Mouse (Mus musculus): ENCODE measurements at regions not wholly inside any gene's neighbourhood (a gene's known extent, or its start where the extent isn't known, plus 50 kb on each side); places are given as distances from the start of the nearest gene placed in this dataset.

DNA sequence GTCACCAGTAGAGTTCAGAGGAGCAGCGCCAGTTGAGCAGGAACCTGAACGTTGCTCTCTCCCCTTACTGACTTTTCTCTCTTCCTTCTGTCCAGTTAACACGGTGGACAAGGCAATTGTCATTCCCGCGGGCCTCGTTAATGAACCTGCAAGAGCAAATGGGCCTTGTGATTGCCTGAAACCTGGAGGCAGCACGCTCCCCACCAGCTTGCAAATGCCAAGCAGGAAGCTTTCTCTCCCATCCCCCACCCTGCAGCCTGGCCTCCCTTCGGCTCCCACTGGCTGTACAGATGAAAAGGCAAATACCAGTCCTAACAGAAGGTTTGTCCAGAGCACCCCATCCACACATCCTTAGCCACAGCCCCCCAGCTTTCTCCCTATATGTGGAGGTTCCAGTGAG is 298.3 kb downstream of the Bcor start:
- H3K27ac ChIP-seq (replicated peaks), result no peak overlapping the region

DNA sequence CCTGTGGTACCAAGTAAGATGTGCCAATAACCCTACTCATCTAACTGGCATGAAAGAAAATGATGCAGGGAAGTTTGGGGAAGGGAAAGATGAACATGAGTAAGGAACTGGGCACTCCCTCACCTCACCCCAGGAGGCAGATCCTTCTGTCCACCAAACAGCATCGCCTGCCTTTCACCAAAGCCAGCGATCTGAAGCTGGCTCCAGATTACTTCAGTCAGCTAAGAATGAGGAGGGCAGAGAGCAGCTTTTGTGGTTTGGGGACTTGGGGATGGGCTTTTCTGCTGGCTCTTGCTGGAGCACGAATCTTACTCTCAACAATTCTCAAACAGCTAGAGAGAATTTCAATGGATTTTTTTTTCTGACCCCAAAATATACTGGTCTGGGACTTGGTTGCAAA is 297.0 kb downstream of the Bcor start:
- Histone ChIP-seq H3K27ac (replicated peaks) (no peak overlapping the region), H3K4me1 (peaks cover 17% of the 10 kb centered on the region), H3K36me3 (replicated peaks) (no peaks in the 10 kb centered on the region), H3K9me3 (no peaks in the 10 kb centered on the region), H3K27me3 (replicated peaks; ENCODE audit: low read depth, poor library complexity, severe bottlenecking) (peaks cover 98% of the 10 kb centered on the region), H3K4me3 (no peak overlapping the region)
- 28% methylated on average over 3 of the region's 3 CpGs for WGBS
- DNase-seq (ENCODE audit: low spot score), result no peak

More for the DNA sequence above, 298.3 kb downstream of the Bcor start:
- Histone ChIP-seq H3K36me3 (replicated peaks) (no peaks in the 10 kb centered on the region), H3K27me3 (replicated peaks; ENCODE audit: low read depth, poor library complexity, severe bottlenecking) (peaks cover 100% of the 10 kb centered on the region), H3K9me3 (no peaks in the 10 kb centered on the region), H3K4me3 (no peak overlapping the region), H3K4me1 (peaks cover 17% of the 10 kb centered on the region)
- WGBS, result 20% methylated on average over 8 of the region's 8 CpGs
- peak; percentile 41 for DNase-seq (ENCODE audit: low spot score)

DNA sequence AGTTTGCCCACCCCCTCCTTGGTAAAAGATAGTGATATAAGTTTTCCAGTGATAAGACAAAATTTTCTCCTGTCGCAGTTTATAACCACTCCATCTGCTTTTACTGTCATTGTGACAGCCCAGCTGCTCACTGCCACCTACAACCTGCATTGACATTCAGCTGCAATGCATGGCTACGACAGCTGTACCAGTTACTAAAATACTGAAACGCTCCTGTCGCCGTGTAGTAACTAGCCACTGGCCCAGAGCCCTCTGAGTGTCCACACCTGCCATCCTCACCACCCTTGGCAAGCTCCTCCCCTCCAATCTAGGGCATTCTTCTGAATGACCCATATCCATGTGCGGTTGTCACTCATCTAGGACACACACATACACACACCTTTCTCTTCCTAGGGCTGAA is 286.2 kb downstream of the Bcor start:
- H3K4me1 ChIP-seq, result no peaks in the 10 kb centered on the region
- H3K27ac ChIP-seq (replicated peaks), result no peak overlapping the region
- peaks cover 77% of the 10 kb centered on the region for H3K27me3 ChIP-seq (replicated peaks; ENCODE audit: low read depth, poor library complexity, severe bottlenecking)
- no peaks in the 10 kb centered on the region for H3K9me3 ChIP-seq
- H3K4me3 ChIP-seq, result no peak overlapping the region
- DNase-seq (ENCODE audit: low spot score), result no peak
- 89% methylated on average over 6 of the region's 6 CpGs for WGBS
- H3K36me3 ChIP-seq (replicated peaks), result no peaks in the 10 kb centered on the region

DNA sequence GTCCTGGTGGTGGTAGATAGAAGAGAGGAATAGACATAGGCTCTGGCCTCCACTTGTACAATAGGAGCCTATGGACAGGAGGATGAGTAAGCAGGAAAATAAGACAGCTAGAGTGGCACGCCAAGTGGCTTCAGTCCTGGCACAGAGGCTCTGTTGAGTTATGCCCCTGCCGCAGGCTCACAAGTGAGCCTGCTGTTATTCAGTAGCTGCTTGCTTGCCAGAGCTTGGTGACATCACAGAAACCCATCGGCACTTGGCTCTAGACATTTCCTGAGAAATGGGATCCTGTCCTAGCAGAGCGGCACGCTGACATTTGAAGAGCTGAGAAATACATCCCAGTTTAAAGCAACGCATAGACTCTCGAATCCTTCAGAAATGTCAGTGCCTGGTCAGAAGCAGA is 283.5 kb downstream of the Bcor start:
- Histone ChIP-seq H3K27ac (replicated peaks) (no peak overlapping the region), H3K4me1 (no peaks in the 10 kb centered on the region), H3K9me3 (no peaks in the 10 kb centered on the region; the same call in 1 of the 2 replicates), H3K4me3 (no peak overlapping the region), H3K27me3 (replicated peaks; ENCODE audit: low read depth, poor library complexity, severe bottlenecking) (peaks cover 76% of the 10 kb centered on the region), H3K36me3 (replicated peaks) (no peaks in the 10 kb centered on the region)
- no peak for DNase-seq (ENCODE audit: low spot score)
- 86% methylated on average over 7 of the region's 7 CpGs for WGBS

DNA sequence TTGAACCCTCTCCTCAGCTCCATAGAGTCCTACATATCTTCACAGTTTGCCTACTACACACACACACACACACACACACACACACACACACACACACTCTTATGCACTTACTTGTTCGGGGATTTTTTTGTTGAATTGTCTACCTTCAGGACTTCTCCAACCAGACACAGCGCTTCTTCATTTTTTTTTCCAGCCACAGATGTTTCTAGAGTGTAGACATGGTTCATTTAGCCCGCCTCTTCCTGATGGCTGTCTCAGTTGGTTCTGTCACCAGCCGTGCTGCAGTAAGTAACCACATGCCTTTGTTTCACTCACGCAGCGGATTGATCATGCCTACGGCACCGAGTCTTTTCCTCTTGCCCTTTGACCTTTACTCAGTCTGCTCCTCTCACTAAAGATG is 282.1 kb downstream of the Bcor start:
- peaks cover 76% of the 10 kb centered on the region for H3K27me3 ChIP-seq (replicated peaks; ENCODE audit: low read depth, poor library complexity, severe bottlenecking)

DNA sequence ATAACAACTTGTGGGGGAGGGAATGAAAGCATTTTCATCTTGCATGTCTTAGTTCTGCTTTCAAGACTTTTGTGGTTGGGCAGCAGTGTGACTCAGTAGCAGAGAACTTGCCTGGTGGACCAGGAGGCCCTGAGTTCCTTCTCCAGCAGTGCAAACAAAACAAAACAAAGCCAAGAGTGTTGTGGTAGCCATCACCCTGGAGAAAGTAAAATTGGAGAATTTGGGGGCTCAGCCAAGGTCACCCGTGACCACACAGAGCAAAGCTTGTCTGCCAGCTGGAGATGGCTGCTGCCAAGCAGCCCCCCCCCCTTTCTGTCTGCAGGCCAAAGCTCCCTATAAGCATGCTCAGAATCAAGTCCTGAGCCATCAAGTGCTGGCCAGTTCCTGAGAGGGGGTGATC is 279.2 kb downstream of the Bcor start:
- WGBS, result 90% methylated on average over 1 of the region's 1 CpGs
- Histone ChIP-seq H3K9me3 (no peaks in the 10 kb centered on the region; the same call in 1 of the 2 replicates), H3K27ac (replicated peaks) (no peak overlapping the region), H3K4me3 (no peak overlapping the region), H3K36me3 (replicated peaks) (no peaks in the 10 kb centered on the region), H3K4me1 (no peaks in the 10 kb centered on the region), H3K27me3 (replicated peaks; ENCODE audit: low read depth, poor library complexity, severe bottlenecking) (peaks cover 78% of the 10 kb centered on the region)
- DNase-seq (ENCODE audit: low spot score), result no peak

More for the DNA sequence above, 282.1 kb downstream of the Bcor start:
- H3K4me3 ChIP-seq, result no peak overlapping the region
- H3K36me3 ChIP-seq (replicated peaks), result no peaks in the 10 kb centered on the region
- no peaks in the 10 kb centered on the region; the same call in 1 of the 2 replicates for H3K9me3 ChIP-seq
- DNase-seq (ENCODE audit: low spot score), result no peak
- H3K27ac ChIP-seq (replicated peaks), result no peak overlapping the region
- WGBS, result 62% methylated on average over 8 of the region's 8 CpGs
- no peaks in the 10 kb centered on the region for H3K4me1 ChIP-seq

DNA sequence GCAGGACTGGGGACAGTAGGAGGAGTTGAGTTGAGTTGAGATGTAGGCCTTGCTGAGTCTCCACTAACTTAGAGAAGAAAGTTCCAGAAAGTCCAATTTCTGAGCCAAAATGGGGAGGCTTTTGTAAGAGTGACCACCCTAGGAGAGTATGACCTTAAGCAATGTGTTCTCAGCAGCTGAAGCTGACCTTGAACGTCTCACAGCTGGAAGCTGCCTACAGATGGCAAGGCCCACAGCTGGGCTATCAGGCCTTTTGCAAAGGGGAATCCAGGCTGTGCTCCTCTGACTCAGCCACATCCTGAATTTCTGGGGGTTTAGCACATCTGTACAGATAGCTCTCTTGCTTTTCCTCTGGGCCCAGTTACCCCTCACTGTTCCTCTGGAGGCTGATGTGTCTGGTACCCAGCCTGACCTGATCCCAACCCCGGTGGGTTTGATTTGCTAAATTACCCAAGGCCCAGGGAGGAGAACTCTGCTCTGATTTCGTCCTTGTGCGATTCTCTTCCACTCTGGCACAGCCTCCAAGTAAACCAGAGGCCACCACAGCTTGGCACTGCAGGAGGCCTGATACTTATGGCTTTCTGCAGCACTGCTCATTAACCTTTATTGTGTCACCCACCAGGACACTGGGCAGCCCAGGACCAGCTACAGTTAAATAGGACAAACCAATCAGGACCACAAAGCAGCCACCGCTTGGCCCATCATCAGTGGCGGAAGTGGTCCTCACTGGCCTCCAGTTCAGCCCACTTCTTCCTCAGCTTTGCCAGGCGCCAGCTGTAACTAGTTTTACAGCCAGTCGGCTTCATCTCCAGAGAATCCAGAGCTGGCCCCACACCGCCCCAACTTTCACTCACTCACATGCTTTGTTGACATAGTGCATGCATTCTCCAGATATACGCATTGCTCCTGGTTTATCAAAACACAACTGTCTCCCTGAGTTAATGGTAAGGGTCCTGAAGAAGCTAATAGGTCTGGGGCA is 276.1 kb downstream of the Bcor start:
- 66% methylated on average over 10 of the region's 10 CpGs for WGBS
- Histone ChIP-seq H3K27ac (replicated peaks) (no peak overlapping the region), H3K9me3 (no peaks in the 10 kb centered on the region; the same call in 1 of the 2 replicates), H3K27me3 (replicated peaks; ENCODE audit: low read depth, poor library complexity, severe bottlenecking) (peaks cover 85% of the 10 kb centered on the region), H3K36me3 (replicated peaks) (no peaks in the 10 kb centered on the region), H3K4me1 (no peaks in the 10 kb centered on the region), H3K4me3 (no peak overlapping the region)
- DNase-seq (ENCODE audit: low spot score), result no peak

DNA sequence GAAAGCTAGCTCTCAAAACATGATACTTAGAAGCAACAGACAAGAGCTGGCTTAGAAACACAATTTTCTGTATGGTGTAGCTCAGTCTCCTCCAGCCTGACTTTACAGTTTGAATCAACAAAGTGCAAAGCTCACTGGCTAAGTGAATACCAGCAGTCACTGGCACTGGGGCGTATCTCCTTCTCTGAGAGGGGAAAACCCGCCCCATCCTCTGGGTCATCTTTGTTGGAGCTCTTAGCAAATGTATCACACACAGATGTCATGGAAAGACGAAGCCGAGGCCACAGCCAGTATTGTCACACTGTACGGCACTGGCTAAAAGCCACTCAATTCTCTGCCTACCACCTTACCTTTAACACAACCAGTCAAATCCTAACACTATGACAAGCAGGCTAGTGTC is 267.8 kb downstream of the Bcor start:
- Histone ChIP-seq H3K4me1 (peaks cover 21% of the 10 kb centered on the region), H3K4me3 (no peak overlapping the region), H3K36me3 (replicated peaks) (no peaks in the 10 kb centered on the region), H3K9me3 (no peaks in the 10 kb centered on the region), H3K27ac (replicated peaks) (no peak overlapping the region), H3K27me3 (replicated peaks; ENCODE audit: low read depth, poor library complexity, severe bottlenecking) (peaks cover 97% of the 10 kb centered on the region)
- WGBS, result 86% methylated on average over 5 of the region's 5 CpGs
- DNase-seq (ENCODE audit: low spot score), result no peak

DNA sequence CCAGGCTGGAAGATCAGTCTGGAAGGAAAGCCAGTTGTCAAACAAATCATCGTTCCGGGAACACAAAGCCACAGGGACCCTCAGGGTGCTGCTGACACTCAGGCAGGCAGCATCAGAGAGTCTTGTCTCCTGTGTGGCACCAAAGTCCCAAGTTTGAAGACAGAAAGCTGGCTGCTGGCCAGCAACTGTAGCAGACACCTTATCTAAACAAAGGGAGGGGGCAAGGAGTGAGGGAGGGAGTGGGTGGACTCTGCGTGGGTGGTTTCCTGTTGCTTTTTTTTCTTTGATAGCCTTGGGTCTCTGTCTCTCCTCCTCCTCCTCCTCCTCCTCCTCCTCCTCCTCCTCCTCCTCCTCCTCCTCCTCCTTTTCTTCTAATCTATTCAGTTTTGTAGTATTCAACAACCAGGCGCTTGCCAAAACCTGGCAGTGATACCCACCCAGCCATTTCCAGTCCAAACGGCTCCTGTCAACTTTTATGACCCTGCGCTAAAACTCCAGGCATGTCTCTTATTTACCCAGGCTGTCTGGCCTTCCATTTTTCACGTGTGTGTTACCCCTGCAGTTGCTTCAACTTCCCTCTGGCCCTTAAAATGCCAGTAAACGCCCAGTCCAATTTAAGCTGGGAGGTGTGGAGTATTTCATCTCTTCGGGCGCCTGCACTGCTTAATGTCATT is 266.4 kb downstream of the Bcor start:
- Histone ChIP-seq H3K4me1 (peaks cover 21% of the 10 kb centered on the region), H3K36me3 (replicated peaks) (no peaks in the 10 kb centered on the region), H3K4me3 (no peak overlapping the region), H3K27me3 (replicated peaks; ENCODE audit: low read depth, poor library complexity, severe bottlenecking) (peaks cover 97% of the 10 kb centered on the region), H3K9me3 (no peaks in the 10 kb centered on the region), H3K27ac (replicated peaks) (no peak overlapping the region)
- no peak for DNase-seq (ENCODE audit: low spot score)
- 57% methylated on average over 10 of the region's 10 CpGs for WGBS

DNA sequence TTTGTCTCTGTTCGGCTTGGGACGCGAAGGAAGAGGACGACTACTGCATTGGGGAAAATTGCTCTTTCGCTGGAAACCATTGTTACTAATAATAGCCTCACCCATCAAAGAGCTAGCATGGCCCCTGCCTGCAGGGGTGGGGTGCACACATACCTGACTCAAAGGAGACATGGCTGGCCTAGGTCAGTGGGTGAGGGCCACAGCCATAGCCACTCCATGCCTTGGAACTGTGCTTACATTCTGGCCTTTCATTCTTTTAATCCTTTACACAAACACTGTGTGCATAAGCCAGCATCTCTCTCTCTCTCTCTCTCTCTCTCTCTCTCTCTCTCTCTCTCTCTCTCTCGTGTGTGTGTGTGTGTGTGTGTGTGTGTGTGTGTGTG is 265.9 kb downstream of the Bcor start:
- H3K9me3 ChIP-seq, result no peaks in the 10 kb centered on the region
- DNase-seq (ENCODE audit: low spot score), result no peak
- peaks cover 97% of the 10 kb centered on the region for H3K27me3 ChIP-seq (replicated peaks; ENCODE audit: low read depth, poor library complexity, severe bottlenecking)
- no peak overlapping the region for H3K4me3 ChIP-seq
- WGBS, result 61% methylated on average over 6 of the region's 6 CpGs
- H3K27ac ChIP-seq (replicated peaks), result no peak overlapping the region
- no peaks in the 10 kb centered on the region for H3K36me3 ChIP-seq (replicated peaks)
- peaks cover 21% of the 10 kb centered on the region for H3K4me1 ChIP-seq

DNA sequence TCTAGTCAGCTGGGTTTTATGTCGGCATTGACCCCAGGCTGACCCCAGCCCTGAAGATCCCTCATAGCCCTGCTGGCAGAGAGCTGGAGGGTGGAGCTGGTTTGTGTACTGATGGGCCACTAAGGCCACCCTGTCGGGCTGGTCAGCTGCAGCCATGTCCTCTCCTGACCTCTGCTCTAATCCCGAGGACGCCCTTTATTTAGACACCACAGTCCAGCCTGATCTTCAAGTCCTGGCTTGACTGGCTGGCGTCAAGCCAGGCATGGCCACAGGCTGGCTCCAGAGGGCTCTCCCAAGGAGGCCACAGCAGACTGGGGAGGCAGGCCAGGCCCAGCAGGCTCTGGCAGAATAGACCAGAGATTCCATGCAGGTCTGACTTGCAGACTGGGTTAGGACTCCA is 264.8 kb downstream of the Bcor start:
- Histone ChIP-seq H3K9me3 (no peaks in the 10 kb centered on the region), H3K36me3 (replicated peaks) (no peaks in the 10 kb centered on the region), H3K4me1 (peaks cover 21% of the 10 kb centered on the region), H3K27me3 (replicated peaks; ENCODE audit: low read depth, poor library complexity, severe bottlenecking) (peaks cover 97% of the 10 kb centered on the region), H3K4me3 (no peak overlapping the region), H3K27ac (replicated peaks) (no peak overlapping the region)
- 42% methylated on average over 5 of the region's 5 CpGs for WGBS
- peak; percentile 13 for DNase-seq (ENCODE audit: low spot score)

DNA sequence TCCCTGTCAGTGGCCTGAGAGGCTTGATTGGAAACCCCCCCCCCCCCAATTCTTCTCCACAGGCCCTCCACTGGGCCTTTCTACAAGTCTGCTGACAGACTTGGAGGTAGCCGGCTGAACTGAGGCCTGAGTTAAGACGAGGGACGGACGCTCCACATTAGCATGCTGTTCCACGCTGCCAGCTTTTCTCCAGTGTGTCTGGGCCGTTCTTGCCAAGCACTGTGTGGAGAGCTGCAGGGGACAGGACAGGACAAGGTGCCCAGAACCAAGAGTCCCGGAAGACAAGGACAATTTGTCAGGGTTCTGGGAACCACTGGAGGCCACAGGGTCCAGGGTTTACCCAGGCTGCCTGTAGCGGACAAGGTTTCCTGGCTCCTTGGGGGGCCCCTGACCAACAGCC is 261.9 kb downstream of the Bcor start:
- H3K4me3 ChIP-seq, result no peak overlapping the region
- 85% methylated on average over 8 of the region's 8 CpGs for WGBS
- H3K4me1 ChIP-seq, result peaks cover 18% of the 10 kb centered on the region

DNA sequence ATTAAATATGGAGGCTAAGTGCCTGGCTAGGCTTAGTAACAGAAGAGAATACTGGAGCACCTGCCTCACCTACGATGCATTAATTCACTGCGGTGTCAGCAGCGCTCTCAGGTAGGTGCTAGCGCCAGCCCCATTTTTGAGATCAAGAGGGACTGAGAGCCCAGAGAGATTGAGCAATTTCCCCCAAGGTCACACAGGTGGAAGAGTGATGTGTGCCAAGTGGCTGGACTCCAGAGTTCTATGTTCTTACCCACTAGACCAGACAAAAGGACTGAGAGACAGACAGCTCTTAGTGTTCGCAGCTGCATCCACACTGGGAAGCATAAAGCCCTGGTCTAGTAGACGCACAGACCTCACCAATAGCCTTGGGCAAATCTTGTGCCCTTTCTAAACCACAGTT is 261.1 kb downstream of the Bcor start:
- no peak overlapping the region for H3K27ac ChIP-seq (replicated peaks)
- no peaks in the 10 kb centered on the region for H3K9me3 ChIP-seq
- H3K4me3 ChIP-seq, result no peak overlapping the region
- WGBS, result 84% methylated on average over 6 of the region's 6 CpGs
- H3K36me3 ChIP-seq (replicated peaks), result no peaks in the 10 kb centered on the region
- H3K27me3 ChIP-seq (replicated peaks; ENCODE audit: low read depth, poor library complexity, severe bottlenecking), result peaks cover 97% of the 10 kb centered on the region
- H3K4me1 ChIP-seq, result peaks cover 10% of the 10 kb centered on the region
- DNase-seq (ENCODE audit: low spot score), result no peak

More for the DNA sequence above, 261.9 kb downstream of the Bcor start:
- Histone ChIP-seq H3K9me3 (no peaks in the 10 kb centered on the region), H3K36me3 (replicated peaks) (no peaks in the 10 kb centered on the region), H3K27ac (replicated peaks) (no peak overlapping the region), H3K27me3 (replicated peaks; ENCODE audit: low read depth, poor library complexity, severe bottlenecking) (peaks cover 97% of the 10 kb centered on the region)
- no peak for DNase-seq (ENCODE audit: low spot score)
